30 mouse cellular contexts compared by ENCODE assay signal in the genomic region with DNA sequence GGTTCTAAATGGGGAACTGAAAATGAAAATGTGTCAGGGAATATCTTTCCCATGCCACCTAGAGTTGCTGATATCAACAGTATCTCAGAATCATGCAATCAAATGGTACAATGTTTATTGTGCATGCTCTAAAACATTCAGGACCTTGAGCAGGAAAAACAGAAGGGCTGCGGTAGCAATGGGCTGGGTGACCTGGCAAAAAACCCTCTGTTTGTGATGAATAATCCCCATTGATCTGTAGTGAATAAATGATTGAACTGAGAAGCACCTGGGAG. TPM values are rescaled to one million over a fixed set of nuclear protein-coding genes. Genes with fewer than 3 reads are reported as not detected.
DNase-seq lines count a peak whose midpoint lies in the region; ATAC-seq and TF ChIP-seq lines count a peak whose summit lies in the region.
"Had no signal": no experiment of that assay in that cellular context is flagged by ENCODE, and none has a peak within 500 bp of the region (broad histone marks: within the 10 kb centered on the region; RNA-seq: fewer than 3 reads in every experiment).

No protein-coding gene starts in this region.

- intact Hi-C loops in heart, adult 2 months (cut with DNase I): no loop called here

- no peaks in the 10 kb centered on the region for H3K79me2 ChIP-seq in heart, adult 2 months (replicated peaks; ENCODE audit: control insufficient read depth, insufficient read depth, low read length)

- no peak for TF ChIP-seq CTCF in heart, adult 2 months (IDR thresholded peaks at IDR 0.05)

- no peak for TF ChIP-seq EP300 in heart, adult 2 months (IDR thresholded peaks at IDR 0.05; ENCODE audit: insufficient read depth, low read depth, low read length)

- H3K36me3 ChIP-seq in heart, embryonic 12.5 days: no peaks in the 10 kb centered on the region
- H3K36me3 ChIP-seq in heart, adult 2 months (ENCODE audit: control insufficient read depth, insufficient read depth, low read length): no peaks in the 10 kb centered on the region
- no peaks in the 10 kb centered on the region for H3K36me3 ChIP-seq in intestine, embryonic 16.5 days (ENCODE audit: control insufficient read depth, insufficient read depth, low read length)
- no peaks in the 10 kb centered on the region for H3K36me3 ChIP-seq in intestine, embryonic 15.5 days
- H3K36me3 ChIP-seq: embryonic facial prominence, embryonic 12.5 days; embryonic facial prominence, embryonic 15.5 days; G1E; heart, embryonic 10.5 days; heart, embryonic 15.5 days; hindbrain, embryonic 12.5 days; hindbrain, embryonic 15.5 days had no signal

- H3K27ac ChIP-seq in heart, embryonic 12.5 days (ENCODE audit: poor library complexity, severe bottlenecking): 0 out of 2 replicates have a peak overlapping the region, but pooled peaks have one; percentile 13
- no peak overlapping the region for H3K27ac ChIP-seq in heart, adult 2 months
- H3K27ac ChIP-seq in intestine, embryonic 16.5 days (ENCODE audit: low read length): peak overlapping the region; percentile 61
- H3K27ac ChIP-seq in intestine, embryonic 15.5 days: no peak overlapping the region
- H3K27ac ChIP-seq: embryonic facial prominence, embryonic 12.5 days; embryonic facial prominence, embryonic 15.5 days; gastrocnemius, adult 2 months; heart, embryonic 10.5 days; heart, embryonic 15.5 days; hindbrain, embryonic 12.5 days; hindbrain, embryonic 15.5 days had no signal

- H3K4me3 ChIP-seq in heart, embryonic 12.5 days: no peak overlapping the region
- H3K4me3 ChIP-seq in heart, adult 2 months: no peak overlapping the region
- no peak overlapping the region for H3K4me3 ChIP-seq in intestine, embryonic 16.5 days (ENCODE audit: low read length)
- H3K4me3 ChIP-seq in intestine, embryonic 15.5 days (replicated peaks): no peak overlapping the region
- H3K4me3 ChIP-seq: embryonic facial prominence, embryonic 12.5 days; embryonic facial prominence, embryonic 15.5 days; gastrocnemius, adult 2 months; heart, embryonic 10.5 days; heart, embryonic 15.5 days; hindbrain, embryonic 12.5 days; hindbrain, embryonic 15.5 days had no signal

- no peak for TF ChIP-seq POLR2A in heart, adult 2 months (IDR thresholded peaks at IDR 0.05; ENCODE audit: insufficient read depth, low read depth, low read length)

- no peak overlapping the region for H3K9ac ChIP-seq in heart, embryonic 12.5 days
- H3K9ac ChIP-seq in heart, adult 2 months (ENCODE audit: low read depth, low read length): no peak overlapping the region
- H3K9ac ChIP-seq in intestine, embryonic 16.5 days (ENCODE audit: low read depth, low read length): no peak overlapping the region
- H3K9ac ChIP-seq in intestine, embryonic 15.5 days: no peak overlapping the region
- H3K9ac ChIP-seq: embryonic facial prominence, embryonic 12.5 days; embryonic facial prominence, embryonic 15.5 days; forebrain, postnatal 0 days; heart, embryonic 15.5 days; hindbrain, embryonic 12.5 days; hindbrain, embryonic 15.5 days had no signal

- WGBS in heart, embryonic 12.5 days: 77% methylated on average over 1 of the region's 1 CpGs
- 54% methylated on average over 1 of the region's 1 CpGs for WGBS in heart, adult 2 months
- WGBS in intestine, embryonic 16.5 days: 70% methylated on average over 1 of the region's 1 CpGs
- 63% methylated on average over 1 of the region's 1 CpGs for WGBS in intestine, embryonic 15.5 days

- no peak overlapping the region for H3K4me2 ChIP-seq in heart, embryonic 12.5 days
- no peak overlapping the region for H3K4me2 ChIP-seq in intestine, embryonic 16.5 days (ENCODE audit: low read depth, low read length)
- H3K4me2 ChIP-seq in intestine, embryonic 15.5 days (replicated peaks): no peak overlapping the region
- H3K4me2 ChIP-seq: embryonic facial prominence, embryonic 12.5 days; embryonic facial prominence, embryonic 15.5 days; heart, embryonic 15.5 days; hindbrain, embryonic 12.5 days; hindbrain, embryonic 15.5 days had no signal

- DNase-seq in heart, adult 2 months: no peak
- peak; percentile 7 for DNase-seq in testis, postnatal 10 days (ENCODE audit: low spot score)
- DNase-seq in testis, postnatal 14 days (ENCODE audit: low spot score): no peak
- DNase-seq in embryo, embryonic 9.5 days (ENCODE audit: extremely low spot score): no peak
- DNase-seq: adrenal gland, postnatal 10 days; adrenal gland, postnatal 36 days; cerebellum, adult 18-20 months; cerebellum, adult 9-10 months; cerebellum, postnatal 14 days; forebrain, postnatal 0 days; gastrocnemius, adult 2 months; gastrocnemius, postnatal 14 days had no signal

- ATAC-seq in heart, embryonic 12.5 days (ENCODE audit: insufficient number of reproducible peaks, low FRiP score): no peak
- no peak; the same call in 1 of the 2 replicates for ATAC-seq in intestine, embryonic 16.5 days
- no peak for ATAC-seq in intestine, embryonic 15.5 days
- ATAC-seq: forebrain, embryonic 14.5 days; forebrain, postnatal 0 days; Patski had no signal

- peaks cover 4% of the 10 kb centered on the region for H3K9me3 ChIP-seq in heart, embryonic 12.5 days (replicated peaks)
- H3K9me3 ChIP-seq in intestine, embryonic 16.5 days (ENCODE audit: control insufficient read depth, low read length): no peaks in the 10 kb centered on the region
- no peaks in the 10 kb centered on the region for H3K9me3 ChIP-seq in intestine, embryonic 15.5 days
- H3K9me3 ChIP-seq: embryonic facial prominence, embryonic 12.5 days; embryonic facial prominence, embryonic 15.5 days; heart, embryonic 10.5 days; heart, embryonic 15.5 days; hindbrain, embryonic 12.5 days; hindbrain, embryonic 15.5 days had no signal

- no peaks in the 10 kb centered on the region for H3K27me3 ChIP-seq in heart, embryonic 12.5 days (replicated peaks)
- no peaks in the 10 kb centered on the region for H3K27me3 ChIP-seq in heart, adult 2 months (ENCODE audit: control insufficient read depth, insufficient read depth, low read length)
- no peaks in the 10 kb centered on the region for H3K27me3 ChIP-seq in intestine, embryonic 16.5 days (replicated peaks; ENCODE audit: control insufficient read depth, insufficient read depth, low read length)
- no peaks in the 10 kb centered on the region for H3K27me3 ChIP-seq in intestine, embryonic 15.5 days (replicated peaks)
- H3K27me3 ChIP-seq: embryonic facial prominence, embryonic 12.5 days; embryonic facial prominence, embryonic 15.5 days; heart, embryonic 15.5 days; hindbrain, embryonic 12.5 days; hindbrain, embryonic 15.5 days; Patski had no signal

- H3K4me1 ChIP-seq in heart, embryonic 12.5 days (replicated peaks): peaks cover 22% of the 10 kb centered on the region
- H3K4me1 ChIP-seq in heart, adult 2 months (ENCODE audit: control insufficient read depth, insufficient read depth, low read length): no peaks in the 10 kb centered on the region
- no peaks in the 10 kb centered on the region for H3K4me1 ChIP-seq in intestine, embryonic 16.5 days (ENCODE audit: control insufficient read depth, insufficient read depth, low read length)
- 0 out of 2 replicates have a peak, but pooled peaks cover 2% of the 10 kb centered on the region for H3K4me1 ChIP-seq in intestine, embryonic 15.5 days (replicated peaks)
- H3K4me1 ChIP-seq: embryonic facial prominence, embryonic 12.5 days; heart, embryonic 10.5 days; hindbrain, embryonic 12.5 days had no signal

RNA-seq across cellular contexts. Expression of a gene that starts 4.0 kb away (rescaled TPM):
- not detected in 2 replicates for polyA plus RNA-seq in heart, embryonic 12.5 days (2016; fragmentation: Nextera tagmentation; extraction: Ambion mirVana)
- total RNA-seq in heart, adult 2 months (2021): not detected
- 0.18 TPM in 1 of 2 replicates, not detected in the other for polyA plus RNA-seq in heart, adult 2 months (2012; rRNA removed)
- polyA plus RNA-seq in intestine, embryonic 16.5 days (2015; fragmentation: Nextera tagmentation; extraction: Ambion mirVana): not detected in 2 replicates
- not detected in 2 replicates for polyA plus RNA-seq in intestine, embryonic 15.5 days (2015; fragmentation: Nextera tagmentation; extraction: Ambion mirVana)
- total RNA-seq: adrenal gland, adult 18-20 months; adrenal gland, postnatal 10 days; adrenal gland, postnatal 36 days; G1E; gastrocnemius, adult 2 months; gastrocnemius, postnatal 14 days; gastrocnemius, postnatal 4 days; heart, postnatal 25 days; hematopoietic stem cell, adult 5-6 weeks had no signal
- polyA plus RNA-seq: embryonic facial prominence, embryonic 12.5 days; forebrain, embryonic 11.5 days; forebrain, embryonic 14.5 days; frontal cortex, adult 2 months; G1E; heart, embryonic 10.5 days; heart, embryonic 15.5 days; hindbrain, embryonic 15.5 days; Patski had no signal

Comparison
In these comparisons a context has a peak if more than half of its experiments do, and no peak if none do; other contexts are left out.
1. H3K27ac ChIP-seq: peak in heart, embryonic 12.5 days (single experiment) and intestine, embryonic 16.5 days (single experiment); none in heart, adult 2 months (single experiment) and intestine, embryonic 15.5 days (single experiment).